Mouse (Mus musculus) neural tube, postnatal 0 days (tissue): ENCODE results near the gene Olfr1509. TPM values are rescaled to one million over a fixed set of nuclear protein-coding genes. Genes with fewer than 3 reads are reported as not detected.

Experiments
- polyA plus RNA-seq: library from polyadenylated mRNA; unstranded; fragments of >200 nt; fragmentation: Nextera tagmentation; extraction: Ambion mirVana; gene quantifications from 2 replicates; pipeline ENCODE4 v1.2.1, GENCODE M21; 2015

Gene Olfr1509
- polyA plus RNA-seq: not detected in 2 replicates

DNA sequence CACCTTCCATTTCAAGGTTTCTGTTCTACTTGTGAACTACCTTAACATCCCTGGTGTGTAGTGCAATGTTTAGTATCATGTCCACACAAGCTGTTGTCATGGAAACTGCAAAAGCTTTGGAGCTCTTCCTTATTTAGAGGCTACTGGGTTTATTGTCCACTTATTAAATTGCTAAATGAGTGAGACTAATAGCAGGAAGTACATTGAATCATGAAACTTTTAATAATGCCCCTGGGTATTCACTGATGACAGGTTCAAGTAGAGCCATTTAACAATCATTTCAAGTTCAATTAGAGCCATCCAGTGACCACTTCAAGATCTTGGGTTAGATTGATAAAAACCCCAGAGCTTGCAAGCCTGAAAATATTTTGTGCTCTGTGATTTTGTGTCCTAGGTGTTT, at the start of gene Olfr1509:
Olfr1509 (plus strand) TSS at position 301 of the 400 bp plus-strand sequence.

DNA sequence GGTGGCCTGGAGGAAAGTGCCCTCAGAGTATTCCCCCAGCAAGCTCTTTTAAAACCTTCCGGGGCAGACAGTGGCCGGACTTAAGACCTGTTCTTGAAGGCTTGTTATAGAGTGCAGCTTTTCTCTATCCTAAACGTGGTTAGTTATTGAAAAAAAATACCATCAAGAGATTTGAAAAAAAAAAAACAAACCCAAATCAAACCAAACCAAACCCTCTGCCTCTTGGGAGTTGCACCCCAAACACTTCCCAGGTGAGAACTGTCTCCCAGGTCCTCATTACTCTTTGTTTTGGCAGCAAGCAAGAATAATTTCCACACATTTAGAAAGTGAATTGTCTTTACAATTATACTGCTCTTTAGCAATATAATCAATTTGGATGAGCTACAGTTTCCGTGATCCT, 45.5 kb upstream of the Olfr1509 start, which contains the start of gene Olfr1511:
Olfr1511 (minus strand) TSS at position 101 of the 400 bp plus-strand sequence.

DNA sequence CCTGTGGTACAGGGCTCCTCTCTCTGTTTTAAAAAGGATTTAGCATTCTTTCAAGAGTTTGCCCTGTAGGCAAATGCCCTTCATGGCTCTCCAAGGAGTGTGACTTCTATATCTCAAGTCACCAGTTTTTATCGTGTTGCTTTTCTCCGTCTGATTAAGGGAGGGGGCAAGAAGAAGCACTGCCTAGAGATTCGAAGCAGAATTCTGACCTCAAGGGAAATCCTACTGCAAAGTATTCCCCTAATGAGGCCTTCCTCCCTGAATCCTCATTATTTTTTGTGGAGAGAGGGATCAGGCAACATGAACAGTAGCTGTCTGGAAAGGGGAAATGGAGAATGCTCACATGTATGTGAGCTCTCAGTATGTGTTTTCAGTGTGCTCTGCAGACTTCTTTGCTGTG, 28.5 kb upstream of the Olfr1509 start, which contains the start of gene Olfr1510:
Olfr1510 (minus strand) TSS at position 101 of the 400 bp plus-strand sequence.

DNA sequence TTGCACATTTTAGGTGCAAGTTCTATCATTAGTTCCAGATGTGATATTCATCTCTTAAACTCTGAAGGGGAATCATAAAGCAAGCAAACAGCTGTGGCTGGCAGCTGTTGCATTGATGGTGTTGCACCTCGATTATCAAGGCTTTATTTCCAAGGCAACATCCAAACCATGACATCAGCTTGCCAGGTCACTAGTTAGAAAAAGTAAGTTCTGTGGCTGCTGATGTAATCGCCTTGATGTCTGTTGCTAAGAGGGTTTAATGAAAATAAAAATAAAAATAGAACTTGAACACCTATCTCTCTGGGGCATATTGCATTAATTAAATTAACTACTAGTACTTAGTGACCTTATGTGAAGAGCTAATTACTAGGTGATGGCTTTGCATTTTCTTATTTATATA, 24.6 kb downstream of the Olfr1509 start, which contains the start of gene Olfr1508:
Olfr1508 (minus strand) TSS at position 101 of the 400 bp plus-strand sequence.

DNA sequence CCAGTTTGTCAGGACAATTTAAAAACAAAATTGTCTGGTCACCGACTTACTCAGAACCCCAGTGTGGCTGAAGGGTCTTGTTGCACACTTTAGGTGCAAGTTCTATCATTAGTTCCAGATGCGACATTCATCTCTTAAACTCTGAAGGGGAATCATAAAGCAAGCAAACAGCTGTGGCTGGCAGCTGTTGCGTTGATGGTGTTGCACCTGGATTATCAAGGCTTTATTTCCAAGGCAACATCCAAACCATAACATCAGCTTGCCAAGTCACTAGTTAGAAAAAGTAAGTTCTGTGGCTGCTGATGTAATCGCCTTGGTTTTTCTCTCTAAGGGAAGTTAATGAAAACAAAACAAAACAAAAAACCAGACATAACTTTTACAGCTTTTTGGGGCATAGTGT, 52.7 kb downstream of the Olfr1509 start, which contains the start of gene Olfr1507:
Olfr1507 (minus strand) TSS at position 234 of the 400 bp plus-strand sequence.

Other genes starting within 250 kb of the Olfr1509 start
- gene Supt16, start 245.6 kb upstream of the Olfr1509 start, polyA plus RNA-seq: 35.4 and 35.9 TPM in 2 replicates
- gene Chd8, start 185.2 kb upstream of the Olfr1509 start, polyA plus RNA-seq: 23.2 and 32.0 TPM in 2 replicates
- gene Tox4, start 163.8 kb upstream of the Olfr1509 start, polyA plus RNA-seq: 40.7 and 41.4 TPM in 2 replicates
- 31.1 and 39.5 TPM in 2 replicates for gene Rab2b, start 163.4 kb upstream of the Olfr1509 start, polyA plus RNA-seq
- gene Mettl3, start 137.9 kb upstream of the Olfr1509 start, polyA plus RNA-seq: 24.7 and 26.9 TPM in 2 replicates
- 30.9 and 36.8 TPM in 2 replicates for gene Sall2, start 114.2 kb upstream of the Olfr1509 start, polyA plus RNA-seq
- not detected in 2 replicates for gene Olfr1513, start 86.6 kb upstream of the Olfr1509 start, polyA plus RNA-seq
- gene Olfr1512, start 63.8 kb upstream of the Olfr1509 start, polyA plus RNA-seq: 0.14 and 0.24 TPM in 2 replicates
- 0.23 and 0.36 TPM in 2 replicates for gene Olfr1511, start 45.6 kb upstream of the Olfr1509 start, polyA plus RNA-seq
- gene Olfr1510, start 28.6 kb upstream of the Olfr1509 start, polyA plus RNA-seq: not detected in 2 replicates
- not detected in 2 replicates for gene Olfr1508, start 24.5 kb downstream of the Olfr1509 start, polyA plus RNA-seq
- gene Olfr1507, start 52.8 kb downstream of the Olfr1509 start, polyA plus RNA-seq: not detected in 2 replicates